21 mouse cellular contexts compared by ENCODE assay signal in the genomic region with DNA sequence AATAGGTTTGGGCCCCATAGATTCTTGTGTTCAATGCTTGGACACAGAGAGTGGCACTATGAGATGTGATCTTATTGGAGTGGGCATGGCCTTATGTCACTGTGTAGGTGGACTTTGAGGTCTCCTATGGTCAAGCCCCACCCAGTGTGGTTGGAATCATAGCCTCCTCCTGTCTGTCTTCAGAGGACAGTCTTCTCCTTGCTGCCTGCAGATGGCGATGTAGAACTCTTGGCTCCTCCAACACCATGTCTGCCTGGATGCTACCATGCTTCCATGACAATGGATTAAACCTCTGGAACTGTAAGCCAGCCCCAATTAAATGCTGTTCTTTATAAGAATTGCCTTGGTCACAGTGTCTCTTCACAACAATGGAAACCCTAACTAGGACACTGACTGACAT. TPM values are rescaled to one million over a fixed set of nuclear protein-coding genes. Genes with fewer than 3 reads are reported as not detected.
A peak's percentile ranks its signal among the peaks of the same experiment; 100 is the strongest.
DNase-seq lines count a peak whose midpoint lies in the region; ATAC-seq and TF ChIP-seq lines count a peak whose summit lies in the region.
"Had no signal": no experiment of that assay in that cellular context is flagged by ENCODE, and none has a peak within 500 bp of the region (broad histone marks: within the 10 kb centered on the region; RNA-seq: fewer than 3 reads in every experiment).

No protein-coding gene starts in this region.

- no peak overlapping the region for H3K9ac ChIP-seq in lung, postnatal 0 days (replicated peaks; ENCODE audit: low read depth)
- H3K9ac ChIP-seq: embryonic facial prominence, embryonic 15.5 days; heart, embryonic 15.5 days; hindbrain, embryonic 15.5 days; liver, embryonic 15.5 days; midbrain, embryonic 15.5 days; neural tube, embryonic 13.5 days had no signal

- no peak overlapping the region for H3K4me2 ChIP-seq in lung, postnatal 0 days (replicated peaks; ENCODE audit: low read depth, low read length)
- H3K4me2 ChIP-seq: embryonic facial prominence, embryonic 15.5 days; heart, embryonic 15.5 days; hindbrain, embryonic 15.5 days; liver, embryonic 15.5 days; midbrain, embryonic 15.5 days; neural tube, embryonic 13.5 days had no signal

- no peak overlapping the region for H3K27ac ChIP-seq in lung, postnatal 0 days (ENCODE audit: low read length)
- H3K27ac ChIP-seq in bone marrow, adult 2 months (ENCODE audit: control insufficient read depth, insufficient read depth, low read depth, low read length, poor library complexity) = no peak overlapping the region
- H3K27ac ChIP-seq: embryonic facial prominence, embryonic 15.5 days; heart, embryonic 15.5 days; hindbrain, embryonic 15.5 days; liver, embryonic 15.5 days; midbrain, embryonic 15.5 days; neural tube, embryonic 13.5 days had no signal

- TF ChIP-seq EP300 in lung, postnatal 0 days (IDR thresholded peaks at IDR 0.05) = no peak

- no peaks in the 10 kb centered on the region for H3K9me3 ChIP-seq in lung, postnatal 0 days (ENCODE audit: low read length)
- H3K9me3 ChIP-seq: embryonic facial prominence, embryonic 15.5 days; heart, embryonic 15.5 days; hindbrain, embryonic 15.5 days; liver, embryonic 15.5 days; midbrain, embryonic 15.5 days; neural tube, embryonic 13.5 days had no signal

- no peak for TF ChIP-seq POLR2A in bone marrow, adult 2 months (IDR thresholded peaks at IDR 0.05; ENCODE audit: borderline replicate concordance, control insufficient read depth, low read depth, low read length)

- DNase-seq in CD4-positive, CD25-positive, alpha-beta regulatory T cell, adult 2 months (ENCODE audit: low read depth, low spot score) = peak; percentile 32
- peak; percentile 7 for DNase-seq in lung, postnatal 0 days (ENCODE audit: low spot score)
- DNase-seq in lung, postnatal 25 days (ENCODE audit: low spot score) = no peak
- peak; percentile 49 for DNase-seq in retina, postnatal 1 day
- no peak for DNase-seq in gastrocnemius, adult 18-20 months (ENCODE audit: low spot score)
- DNase-seq: cerebellum, adult 9-11 months; gastrocnemius, postnatal 36 days; kidney, postnatal 10 days; right cerebral cortex, postnatal 14 days had no signal

- no peak overlapping the region for H3K4me3 ChIP-seq in lung, postnatal 0 days (ENCODE audit: low read depth, low read length)
- no peak overlapping the region for H3K4me3 ChIP-seq in bone marrow, adult 2 months (replicated peaks; ENCODE audit: control insufficient read depth, low read depth, low read length)
- H3K4me3 ChIP-seq: embryonic facial prominence, embryonic 15.5 days; heart, embryonic 15.5 days; hindbrain, embryonic 15.5 days; liver, embryonic 15.5 days; midbrain, embryonic 15.5 days; neural tube, embryonic 13.5 days had no signal

- 83% methylated on average over 1 of the region's 1 CpGs for WGBS in lung, postnatal 0 days
- 78% methylated on average over 1 of the region's 1 CpGs for WGBS in bone marrow, adult 2 months

- H3K4me1 ChIP-seq in lung, postnatal 0 days (ENCODE audit: insufficient read depth, low read depth, low read length) = no peaks in the 10 kb centered on the region
- no peaks in the 10 kb centered on the region for H3K4me1 ChIP-seq in bone marrow, adult 2 months (ENCODE audit: control insufficient read depth, insufficient read depth, low read length)
- H3K4me1 ChIP-seq: liver, embryonic 15.5 days had no signal

- peak; percentile 34; the same call in 1 of the 2 replicates for TF ChIP-seq CTCF in lung, postnatal 0 days (IDR thresholded peaks at IDR 0.05)
- TF ChIP-seq CTCF in bone marrow, adult 2 months (IDR thresholded peaks at IDR 0.05; ENCODE audit: control insufficient read depth, insufficient read depth, low read length) = peak; percentile 32

- H3K36me3 ChIP-seq in lung, postnatal 0 days (ENCODE audit: insufficient read depth, low read length) = no peaks in the 10 kb centered on the region
- H3K36me3 ChIP-seq: embryonic facial prominence, embryonic 15.5 days; heart, embryonic 15.5 days; hindbrain, embryonic 15.5 days; liver, embryonic 15.5 days; midbrain, embryonic 15.5 days; neural tube, embryonic 13.5 days had no signal

- H3K27me3 ChIP-seq in lung, postnatal 0 days (replicated peaks; ENCODE audit: insufficient read depth, low read length) = no peaks in the 10 kb centered on the region
- H3K27me3 ChIP-seq: embryonic facial prominence, embryonic 15.5 days; heart, embryonic 15.5 days; hindbrain, embryonic 15.5 days; liver, embryonic 15.5 days; midbrain, embryonic 15.5 days; neural tube, embryonic 13.5 days had no signal

- ATAC-seq in CD4-positive, CD25-positive, alpha-beta regulatory T cell, adult 4 months = no peak
- no peak for ATAC-seq in lung, postnatal 0 days
- ATAC-seq in cerebellum, adult (ENCODE audit: insufficient number of reproducible peaks, low FRiP score, low TSS enrichment) = no peak
- ATAC-seq: forebrain, embryonic 16.5 days; midbrain, embryonic 15.5 days had no signal

RNA-seq across cellular contexts. Expression of a gene that starts 13.3 kb away (rescaled TPM):
- polyA plus RNA-seq in CD4-positive, CD25-positive, alpha-beta regulatory T cell, adult 4 months (2017; shearing (Covaris generic)) = not detected
- polyA plus RNA-seq in lung, postnatal 0 days (2015; fragmentation: Nextera tagmentation; extraction: Ambion mirVana) = not detected in 2 replicates
- not detected in 2 replicates for polyA plus RNA-seq in bone marrow, adult 2 months (2011; ENCODE audit: insufficient read depth, insufficient read length, low replicate concordance, missing spikeins)
- not detected for total RNA-seq in gastrocnemius, adult 18-20 months (2021)
- total RNA-seq: gastrocnemius, postnatal 36 days; left cerebral cortex, adult 18-20 months had no signal
- polyA plus RNA-seq: embryonic facial prominence, embryonic 15.5 days; forebrain, embryonic 16.5 days; heart, embryonic 15.5 days; hindbrain, embryonic 15.5 days; liver, embryonic 15.5 days; midbrain, embryonic 15.5 days; neural tube, embryonic 13.5 days; stomach, embryonic 14.5 days had no signal

Comparison
In these comparisons a context has a peak if more than half of its experiments do, and no peak if none do; other contexts are left out.
1. DNase-seq: peak in CD4-positive, CD25-positive, alpha-beta regulatory T cell, adult 2 months (single experiment), lung, postnatal 0 days (single experiment) and retina, postnatal 1 day (single experiment); none in lung, postnatal 25 days (single experiment) and gastrocnemius, adult 18-20 months (single experiment).